Mouse (Mus musculus): Measurements from ENCODE around the gene Fam171a1.
"Not testable (repeated sequence)": the region's sequence is repeated elsewhere in the genome, so short reads cannot be mapped to it uniquely, and the experiment has no call there.

Gene Fam171a1

DNA sequence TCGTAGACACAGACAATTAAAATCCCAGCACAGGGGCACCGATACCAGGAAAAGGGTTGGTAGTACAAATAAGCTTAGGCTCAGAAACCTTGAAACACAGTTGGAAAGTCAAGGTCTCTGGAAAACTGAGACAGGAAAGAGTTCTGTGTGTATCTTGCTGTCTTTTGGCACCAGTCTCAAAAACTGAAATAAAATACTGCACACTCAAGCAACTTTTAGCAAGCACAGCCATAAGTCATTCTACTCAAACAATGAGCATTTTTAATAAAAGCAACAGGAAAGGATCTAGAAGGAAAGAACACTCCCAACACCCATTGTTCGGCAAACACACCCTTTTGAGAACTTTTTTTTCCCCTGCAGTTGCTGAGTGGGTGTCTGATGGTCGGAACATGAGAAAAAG lies at the start of gene Fam171a1:
Gene Fam171a1, plus strand, starts transcription at position 359 of the 400 bp plus-strand sequence.
- peak in 1 of 2 experiments; percentile 70 for DNase-seq (ENCODE audit: inconsistent age in 2 of 2, low spot score in 1 of 2)

DNA sequence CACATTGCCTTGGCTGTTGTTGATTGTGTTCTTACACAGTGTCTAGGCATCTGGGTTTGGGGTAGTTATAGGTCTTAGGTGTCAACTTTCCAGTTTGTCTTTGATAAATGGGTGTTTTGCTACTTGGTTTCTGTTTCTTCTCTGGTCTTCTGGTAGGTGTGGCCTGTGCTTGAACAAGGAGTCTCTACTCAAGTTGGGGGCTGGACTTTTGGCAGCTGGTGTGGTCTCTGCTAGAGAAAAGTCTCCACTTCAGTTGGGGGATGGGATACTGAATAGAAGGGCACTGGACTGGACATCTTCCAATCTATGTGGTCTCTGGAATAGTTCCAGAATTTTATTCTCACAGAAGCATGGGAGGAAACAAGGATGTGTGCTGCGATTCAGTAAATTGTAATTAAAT lies 44.9 kb upstream of the Fam171a1 start:
- DNase-seq (ENCODE audit: inconsistent age in 2 of 2, low spot score in 1 of 2) = no peak

DNA sequence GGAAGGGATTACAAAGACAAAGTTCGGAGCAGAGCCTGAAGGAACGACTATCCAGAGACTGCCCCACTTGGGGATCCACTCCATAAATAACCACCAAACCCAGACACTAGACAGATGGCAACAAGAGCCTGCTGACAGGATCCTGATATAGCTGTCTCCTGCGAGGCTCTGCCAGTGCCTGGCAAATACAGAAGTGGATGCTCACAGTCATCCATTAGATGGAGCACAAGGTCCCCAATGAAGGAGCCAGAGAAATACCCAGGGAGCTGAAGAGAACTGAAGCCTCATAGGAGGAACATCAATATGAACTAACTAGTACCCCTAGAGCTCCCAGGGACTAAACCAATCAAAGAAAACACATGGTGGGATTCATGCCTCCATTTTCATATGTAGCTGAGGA lies 25.7 kb upstream of the Fam171a1 start:
- DNase-seq (ENCODE audit: inconsistent age in 2 of 2, low spot score in 1 of 2) = not testable (repeated sequence)

- peak in 1 of 2 experiments; percentile 55 for DNase-seq (ENCODE audit: inconsistent age in 2 of 2, low spot score in 1 of 2)
Observed at GRCm38 (mm10) chr2:3089274-3089673, 24.8 kb upstream of the Fam171a1 start.

DNA sequence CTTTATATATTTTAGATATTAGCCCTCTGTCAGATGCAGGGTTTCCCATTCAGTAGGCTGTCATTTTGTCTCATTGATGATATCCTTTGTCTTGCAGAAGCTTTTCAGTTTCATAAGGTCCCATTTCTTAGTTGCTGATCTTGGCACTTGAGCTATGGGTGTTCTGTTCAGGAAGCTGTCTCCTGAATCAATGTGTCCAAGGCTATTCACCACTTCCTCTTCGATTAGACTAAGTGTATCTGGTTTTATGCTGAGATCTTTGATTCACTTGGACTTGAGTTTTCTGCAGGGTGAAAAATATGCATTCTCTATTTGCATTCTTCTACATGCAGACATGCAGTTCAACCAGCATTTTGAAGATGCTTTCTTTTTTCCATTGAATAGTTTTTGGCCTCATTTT lies 17.9 kb upstream of the Fam171a1 start:
- peak in 1 of 2 experiments; percentile 13 for DNase-seq (ENCODE audit: inconsistent age in 2 of 2, low spot score in 1 of 2)

DNA sequence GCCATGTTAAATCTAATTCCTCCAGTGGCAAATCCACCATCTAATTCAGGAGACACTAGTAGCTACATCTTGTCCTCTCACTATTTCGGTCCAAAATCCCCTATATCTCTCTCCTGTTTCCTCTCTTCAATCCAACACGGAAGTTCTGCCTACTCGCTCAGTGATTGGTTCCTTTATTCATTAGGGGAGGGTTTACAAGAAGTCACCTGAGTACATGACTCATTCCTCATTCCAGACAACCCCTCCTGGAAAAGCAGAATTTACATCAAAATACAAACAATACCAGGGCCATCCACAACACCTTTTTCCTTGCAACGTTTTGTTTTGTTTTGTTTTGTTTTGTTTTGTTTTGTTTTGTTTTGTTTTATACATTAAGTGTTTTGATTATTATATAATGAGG lies 14.1 kb upstream of the Fam171a1 start:
- no peak for DNase-seq (ENCODE audit: inconsistent age in 2 of 2, low spot score in 1 of 2)

DNA sequence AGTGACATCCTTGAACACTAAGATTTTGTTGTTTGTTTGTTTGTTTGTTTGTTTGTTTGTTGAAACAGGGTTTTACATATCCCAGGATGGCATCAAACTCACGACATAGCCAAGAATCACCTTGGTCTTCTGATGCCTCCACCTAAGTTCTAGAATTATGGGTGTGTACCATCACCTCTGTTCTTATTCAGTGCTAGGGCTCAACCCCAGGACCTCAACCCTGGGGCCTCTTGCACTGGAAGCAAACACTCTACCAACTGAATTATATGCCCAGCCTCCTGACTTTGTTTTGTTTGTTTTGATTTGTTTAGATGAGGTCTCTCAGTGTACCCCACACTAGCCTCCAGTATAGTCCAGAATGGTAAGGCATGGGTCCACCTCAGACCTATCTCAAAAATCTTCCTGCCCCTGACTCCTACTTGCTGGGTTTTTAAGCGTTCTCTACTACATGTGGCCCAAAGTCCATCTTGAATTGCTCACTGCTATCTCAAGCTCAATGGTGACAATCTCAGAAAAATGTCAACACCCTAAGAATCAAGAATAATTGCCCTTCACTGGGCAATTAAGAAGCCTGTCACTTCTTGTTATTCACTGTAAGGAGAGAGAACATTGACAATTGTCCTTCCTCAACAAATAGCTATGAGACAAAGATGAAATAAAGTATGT lies 12.6 kb upstream of the Fam171a1 start:
- DNase-seq (ENCODE audit: inconsistent age in 2 of 2, low spot score in 1 of 2) = no peak

DNA sequence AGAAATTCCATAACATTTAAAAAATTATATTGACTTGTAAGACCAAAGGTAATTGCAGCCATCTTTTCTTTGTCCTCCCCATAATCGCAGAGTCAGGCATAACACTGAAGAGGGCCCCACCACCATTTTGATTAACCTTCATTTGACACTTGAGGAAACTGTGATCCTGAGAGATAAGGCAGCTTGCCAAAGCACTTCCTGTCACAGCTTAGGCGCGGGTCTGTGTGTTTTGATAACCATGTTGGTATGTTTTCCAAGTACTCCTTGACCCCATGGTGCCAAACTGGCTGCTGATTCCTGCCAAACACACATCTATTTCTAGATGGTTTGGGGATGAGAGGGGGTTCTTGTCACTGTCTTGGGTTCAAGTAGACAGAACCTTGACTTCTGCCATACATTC lies 11.7 kb upstream of the Fam171a1 start:
- DNase-seq (ENCODE audit: inconsistent age in 2 of 2, low spot score in 1 of 2) = peak in 1 of 2 experiments; percentile 58

GRCm38 (mm10) chr2:3107471-3107870 lies 6.6 kb upstream of the Fam171a1 start:
- DNase-seq (ENCODE audit: inconsistent age in 2 of 2, low spot score in 1 of 2) = no peak

GRCm38 (mm10) chr2:3108431-3108830 lies 5.6 kb upstream of the Fam171a1 start:
- no peak for DNase-seq (ENCODE audit: inconsistent age in 2 of 2, low spot score in 1 of 2)

DNA sequence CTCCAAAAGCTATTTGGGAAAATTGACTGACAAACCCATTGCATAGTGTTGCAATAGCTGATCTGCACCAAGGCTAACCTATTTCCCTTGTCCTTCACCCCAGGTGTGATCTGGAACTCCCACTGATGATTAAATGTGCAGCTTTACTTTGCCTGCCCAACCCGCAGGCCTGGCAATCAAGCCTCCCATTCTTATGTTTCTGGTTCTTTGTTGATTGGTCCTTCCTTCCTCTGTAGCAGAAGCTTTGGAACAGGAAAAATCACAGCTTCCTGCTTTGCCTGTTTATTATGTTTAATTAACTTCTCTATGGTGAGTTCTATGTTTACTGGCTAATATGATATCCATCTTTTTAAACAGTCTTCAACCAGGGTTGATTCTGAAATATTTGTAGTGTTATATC lies 5.2 kb upstream of the Fam171a1 start:
- no peak for DNase-seq (ENCODE audit: inconsistent age in 2 of 2, low spot score in 1 of 2)

GRCm38 (mm10) chr2:3117855-3118202 lies 3.8 kb downstream of the Fam171a1 start:
- DNase-seq (ENCODE audit: inconsistent age in 2 of 2, low spot score in 1 of 2) = no peak

- DNase-seq (ENCODE audit: inconsistent age in 2 of 2, low spot score in 1 of 2) = peak; percentile 92 to 97
Observed at GRCm38 (mm10) chr2:3118203-3118941, 4.3 kb downstream of the Fam171a1 start.

- peak; percentile 35 to 74 for DNase-seq (ENCODE audit: inconsistent age in 2 of 2, low spot score in 1 of 2)
Observed at GRCm38 (mm10) chr2:3118969-3119368, 4.9 kb downstream of the Fam171a1 start.

DNA sequence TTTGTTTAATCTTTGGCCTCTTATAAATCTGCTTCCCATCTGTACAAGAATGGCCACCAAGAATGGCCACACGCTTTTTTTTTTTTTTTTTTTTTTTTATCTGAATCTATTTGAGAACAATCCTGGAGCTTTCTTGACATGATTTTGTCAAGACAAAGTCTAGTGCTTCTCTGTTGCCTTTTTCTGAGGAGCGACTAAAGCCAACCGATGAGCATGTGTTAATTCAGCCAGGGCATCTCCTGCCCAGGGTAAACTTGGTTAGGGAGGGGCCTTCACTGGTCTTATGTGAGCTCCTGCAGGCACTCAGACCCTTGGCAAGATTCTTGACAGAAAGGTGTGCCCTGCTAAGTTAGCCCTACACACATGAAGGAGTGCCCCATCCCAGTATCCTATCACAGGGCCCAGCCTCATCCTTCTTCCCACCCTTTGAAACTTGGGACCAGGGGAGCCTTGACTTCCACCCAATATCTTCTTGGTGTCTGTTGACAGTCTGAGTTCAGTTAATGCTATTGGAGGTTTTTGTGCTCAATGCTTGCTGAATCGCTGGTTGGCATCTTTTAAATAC lies 5.4 kb downstream of the Fam171a1 start:
- peak in 1 of 2 experiments; percentile 43 for DNase-seq (ENCODE audit: inconsistent age in 2 of 2, low spot score in 1 of 2)

- DNase-seq (ENCODE audit: inconsistent age in 2 of 2, low spot score in 1 of 2) = peak in 1 of 2 experiments; percentile 59
Observed at GRCm38 (mm10) chr2:3122571-3122970, 8.5 kb downstream of the Fam171a1 start.

DNA sequence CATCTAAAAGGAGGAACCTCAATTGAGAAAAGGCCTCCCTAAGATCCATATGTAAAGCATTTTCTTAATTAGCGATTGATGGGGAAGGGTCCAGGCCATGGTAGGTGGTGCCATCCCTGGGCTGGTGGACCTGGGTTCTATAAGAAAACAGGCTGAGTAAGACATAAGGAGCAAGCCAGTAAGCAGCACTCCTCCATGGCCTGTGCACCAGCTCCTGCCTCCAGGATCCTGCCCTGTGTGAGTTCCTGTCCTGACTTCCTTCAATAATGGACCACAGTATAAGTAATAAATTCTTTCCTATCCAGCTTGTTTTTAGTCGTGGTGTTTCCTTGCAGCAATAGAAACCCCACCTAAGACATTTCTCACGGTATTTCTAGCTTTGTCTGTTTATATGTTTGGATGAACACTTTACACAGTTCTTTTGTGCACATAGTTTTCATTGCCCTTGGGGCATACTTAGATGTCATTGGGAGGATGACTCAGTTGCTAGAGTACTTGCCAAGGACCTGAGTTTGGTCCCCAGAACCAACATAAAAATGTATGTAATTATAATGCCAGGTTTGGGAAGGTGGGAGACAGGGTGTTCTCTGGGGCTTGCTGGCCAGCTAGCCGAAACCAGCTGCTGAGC lies 13.3 kb downstream of the Fam171a1 start:
- peak in 1 of 2 experiments; percentile 67 for DNase-seq (ENCODE audit: inconsistent age in 2 of 2, low spot score in 1 of 2)

DNA sequence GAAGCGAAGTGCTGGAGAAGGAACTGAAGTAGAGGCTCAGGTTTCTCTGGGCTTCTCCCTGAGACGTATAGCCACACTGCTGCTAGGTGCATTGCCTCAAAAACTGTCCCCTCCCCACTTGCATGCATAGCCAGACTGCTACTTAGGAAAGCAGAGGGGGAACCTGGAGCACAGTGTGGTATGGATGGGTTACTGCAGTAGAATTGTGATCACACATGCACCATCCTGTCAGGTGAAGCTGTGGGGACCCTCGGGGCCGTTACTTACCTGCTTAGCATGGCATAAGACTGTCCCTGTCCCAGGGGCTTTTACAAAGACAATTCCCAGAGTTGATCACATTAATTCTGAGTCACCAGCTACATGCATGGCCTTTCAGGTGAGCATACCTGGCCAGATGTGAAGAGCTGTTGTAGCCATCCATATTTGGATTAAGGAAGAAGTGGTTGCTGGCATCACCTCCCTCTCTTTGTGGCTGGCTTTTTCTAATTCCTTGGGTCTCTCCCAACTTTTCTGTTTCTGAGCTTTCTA lies 14.4 kb downstream of the Fam171a1 start:
- no peak for DNase-seq (ENCODE audit: inconsistent age in 2 of 2, low spot score in 1 of 2)

GRCm38 (mm10) chr2:3128910-3129309 lies 14.9 kb downstream of the Fam171a1 start:
- peak in 1 of 2 experiments; percentile 68 for DNase-seq (ENCODE audit: inconsistent age in 2 of 2, low spot score in 1 of 2)

GRCm38 (mm10) chr2:3132473-3132872 lies 18.4 kb downstream of the Fam171a1 start:
- no peak for DNase-seq (ENCODE audit: inconsistent age in 2 of 2, low spot score in 1 of 2)

GRCm38 (mm10) chr2:3134580-3135296 lies 20.7 kb downstream of the Fam171a1 start:
- DNase-seq (ENCODE audit: inconsistent age in 2 of 2, low spot score in 1 of 2) = peak; percentile 45 to 72

Data from adrenal gland, adult (tissue).